Mouse (Mus musculus) MEL (cell line): ENCODE measurements around the gene Chst1. TPM values are rescaled to one million over a fixed set of nuclear protein-coding genes. Genes with fewer than 3 reads are reported as not detected.

Experiments
- DNase-seq: peaks from one replicate; pipeline ENCODE4 v3.0.0; 2011; ENCODE audit warnings: low read depth, low spot score
- H3K27ac ChIP-seq: 2 replicates; pipeline ENCODE4 v1.5.1; 2012; ENCODE audit warnings: low read depth, mild to moderate bottlenecking, control low read depth, low read length, moderate library complexity; ENCODE audit not compliant: control insufficient read depth
- H3K27me3 ChIP-seq, 2 experiments: fragments of 150-350 bp in 1 of 2; sonication (generic) in 1 of 2; 2 replicates each; pipeline ENCODE4 v1.6.1; 2012; ENCODE audit warnings: low read length in 2 of 2, mild to moderate bottlenecking in 2 of 2, improper control_type of control experiment in 1 of 2, moderate library complexity in 1 of 2; ENCODE audit not compliant: insufficient read depth in 2 of 2, control insufficient read depth in 1 of 2
- H3K36me3 ChIP-seq, 2 experiments: 2 replicates each; pipeline ENCODE4 v1.6.1; 2012 to 2014; ENCODE audit warnings: low read length in 2 of 2, improper control_type of control experiment in 1 of 2, inconsistent platforms in 1 of 2, mild to moderate bottlenecking in 1 of 2; ENCODE audit not compliant: insufficient read depth in 2 of 2, control insufficient read depth in 1 of 2
- H3K4me1 ChIP-seq, 2 experiments: fragments of 150-350 bp in 1 of 2; sonication (generic) in 1 of 2; 2 replicates each; pipeline ENCODE4 v1.6.1; 2012; ENCODE audit warnings: low read length in 2 of 2, improper control_type of control experiment in 1 of 2, mild to moderate bottlenecking in 1 of 2; ENCODE audit not compliant: insufficient read depth in 2 of 2, control insufficient read depth in 1 of 2
- H3K4me3 ChIP-seq, 2 experiments: fragments of 150-350 bp in 1 of 2; sonication (generic) in 1 of 2; 2 replicates each; pipeline ENCODE4 v1.5.1; 2012; ENCODE audit warnings: low read depth in 2 of 2, low read length in 2 of 2, mild to moderate bottlenecking in 2 of 2, moderate library complexity in 2 of 2, control low read depth in 1 of 2, improper control_type of control experiment in 1 of 2; ENCODE audit not compliant: control insufficient read depth in 1 of 2, insufficient read depth in 1 of 2
- H3K79me2 ChIP-seq: 2 replicates; pipeline ENCODE4 v1.6.1; 2012; ENCODE audit warnings: mild to moderate bottlenecking, low read length, moderate library complexity; ENCODE audit not compliant: control insufficient read depth, poor library complexity, insufficient read depth
- H3K9ac ChIP-seq: 2 replicates; pipeline ENCODE4 v1.6.1; 2012; ENCODE audit warnings: low read depth, mild to moderate bottlenecking, control low read depth, low read length, moderate library complexity; ENCODE audit not compliant: control insufficient read depth, poor library complexity, severe bottlenecking
- H3K9me3 ChIP-seq: fragments of 150-350 bp; sonication (generic); replicated peaks from 2 replicates; pipeline ENCODE4 v1.6.1; 2012; ENCODE audit warnings: mild to moderate bottlenecking, low read length, improper control_type of control experiment, moderate library complexity; ENCODE audit not compliant: insufficient read depth
- BHLHE40 ChIP-seq: IDR thresholded peaks from 2 replicates; pipeline ENCODE4 v1.6.1; 2012; ENCODE audit warnings: low read depth, mild to moderate bottlenecking, inconsistent platforms, low read length, improper control_type of control experiment, borderline replicate concordance
- CHD1 ChIP-seq: IDR thresholded peaks from 2 replicates; pipeline ENCODE4 v1.6.1; 2012; ENCODE audit warnings: low read depth, mild to moderate bottlenecking, inconsistent platforms, low read length, improper control_type of control experiment
- ELF1 ChIP-seq: IDR thresholded peaks from 2 replicates; pipeline ENCODE4 v1.6.1; 2014; ENCODE audit warnings: low read depth, mild to moderate bottlenecking, inconsistent platforms, low read length, improper control_type of control experiment, moderate library complexity
- EP300 ChIP-seq, 2 experiments: IDR thresholded peaks; 2 replicates each; pipeline ENCODE4 v1.6.1; 2011; ENCODE audit warnings: improper control_type of control experiment in 2 of 2, low read length in 2 of 2, low read depth in 1 of 2, mild to moderate bottlenecking in 1 of 2
- ETS1 ChIP-seq: IDR thresholded peaks from 2 replicates; pipeline ENCODE4 v1.6.1; 2012; ENCODE audit warnings: low read depth, mild to moderate bottlenecking, inconsistent platforms, low read length, improper control_type of control experiment, moderate library complexity
- GATA1 ChIP-seq: IDR thresholded peaks from 2 replicates; pipeline ENCODE4 v1.6.1; 2011; ENCODE audit warnings: low read depth, low read length, improper control_type of control experiment
- HCFC1 ChIP-seq: IDR thresholded peaks from 2 replicates; pipeline ENCODE4 v1.6.1; 2012; ENCODE audit warnings: low read depth, mild to moderate bottlenecking, inconsistent platforms, low read length, improper control_type of control experiment, moderate library complexity
- KAT2A ChIP-seq: conservative IDR thresholded peaks from 2 replicates; pipeline ENCODE4 v1.6.1; 2012; ENCODE audit warnings: low read depth, low read length, improper control_type of control experiment, inconsistent platforms
- MAFK ChIP-seq: IDR thresholded peaks from 2 replicates; pipeline ENCODE4 v1.6.1; 2011; ENCODE audit warnings: low read depth, mild to moderate bottlenecking, low read length, improper control_type of control experiment, borderline replicate concordance
- MAX ChIP-seq: IDR thresholded peaks from 2 replicates; pipeline ENCODE4 v1.6.1; 2011; ENCODE audit warnings: low read length, improper control_type of control experiment
- MAZ ChIP-seq: IDR thresholded peaks from 2 replicates; pipeline ENCODE4 v1.6.1; 2012; ENCODE audit warnings: low read depth, mild to moderate bottlenecking, inconsistent platforms, low read length, improper control_type of control experiment
- MYB ChIP-seq: IDR thresholded peaks from 2 replicates; pipeline ENCODE4 v1.6.1; 2011; ENCODE audit warnings: mild to moderate bottlenecking, low read depth, low read length, improper control_type of control experiment
- NELFE ChIP-seq: IDR thresholded peaks from 2 replicates; pipeline ENCODE4 v1.6.1; 2011; ENCODE audit warnings: low read depth, low read length, improper control_type of control experiment
- POLR2AphosphoS2 ChIP-seq: IDR thresholded peaks from 2 replicates; pipeline ENCODE4 v1.6.1; 2011; ENCODE audit warnings: low read length, improper control_type of control experiment
- POLR2AphosphoS5 ChIP-seq: IDR thresholded peaks from 2 replicates; pipeline ENCODE4 v1.6.1; 2012; ENCODE audit warnings: low read depth, borderline replicate concordance, mild to moderate bottlenecking, inconsistent platforms, low read length, moderate library complexity, mixed read lengths
- SIN3A ChIP-seq: IDR thresholded peaks from 2 replicates; pipeline ENCODE4 v1.6.1; 2012; ENCODE audit warnings: low read length, improper control_type of control experiment, inconsistent platforms
- TAL1 ChIP-seq: IDR thresholded peaks from 2 replicates; pipeline ENCODE4 v1.6.1; 2012; ENCODE audit warnings: mild to moderate bottlenecking, inconsistent platforms, low read length, moderate library complexity, mixed read lengths
- TCF12 ChIP-seq: IDR thresholded peaks from 2 replicates; pipeline ENCODE4 v1.6.1; 2014; ENCODE audit warnings: low read depth, mild to moderate bottlenecking, inconsistent platforms, low read length, improper control_type of control experiment, moderate library complexity
- USF1 ChIP-seq: IDR thresholded peaks from 2 replicates; pipeline ENCODE4 v1.6.1; 2014; ENCODE audit warnings: low read depth, mild to moderate bottlenecking, inconsistent platforms, low read length, improper control_type of control experiment, moderate library complexity
- ZKSCAN1 ChIP-seq: IDR thresholded peaks from 2 replicates; pipeline ENCODE4 v1.6.1; 2012; ENCODE audit warnings: low read depth, mild to moderate bottlenecking, inconsistent platforms, low read length, improper control_type of control experiment, moderate library complexity
- ZNF384 ChIP-seq: IDR thresholded peaks from 2 replicates; pipeline ENCODE4 v1.6.1; 2012; ENCODE audit warnings: low read depth, mild to moderate bottlenecking, inconsistent platforms, low read length, improper control_type of control experiment
- polyA plus RNA-seq, 2 experiments: library from polyadenylated mRNA; stranded (reverse) in 1 of 2; unstranded in 1 of 2; fragments of >175 nt in 1 of 2; fragments of >200 nt in 1 of 2; gene quantifications; 2 replicates each; pipeline versions ENCODE4 v1.2.1 to v1.2.4; 2012; ENCODE audit warnings: low replicate concordance in 2 of 2, low read depth in 1 of 2; ENCODE audit not compliant: insufficient read length in 2 of 2, insufficient read depth in 1 of 2, missing spikeins in 1 of 2
- total RNA-seq: library from RNA; depleted of rRNA; stranded (reverse); fragments of 300-350 nt; gene quantifications from 2 replicates; pipeline ENCODE4 v1.2.3, GENCODE M21; 2012

Chst1 gene
- total and polyA plus RNA-seq, 3 experiments = 0.14 to 0.35 TPM; not detected in 1

GRCm38 (mm10) chr2:92658293-92659150 is 59.0 kb downstream of the Chst1 start:
- TF ChIP-seq MAZ (no peak), HCFC1 (no peak), CHD1 (no peak), POLR2AphosphoS2 (no peak), MAFK (peak; percentile 74), ZKSCAN1 (no peak)
- Histone ChIP-seq H3K36me3 (peaks cover 0 to 18% of the 10 kb centered on the region in 2 experiments; a peak in 2 of 4 replicates), H3K4me1 (peaks cover 20 to 23% of the 10 kb centered on the region in 2 experiments), H3K79me2 (no peaks in the 10 kb centered on the region), H3K9me3 (no peaks in the 10 kb centered on the region), H3K27ac (no peak overlapping the region), H3K9ac (no peak overlapping the region), H3K27me3 (no peaks in the 10 kb centered on the region), H3K4me3 (no peak overlapping the region)
- no peak for DNase-seq

DNA sequence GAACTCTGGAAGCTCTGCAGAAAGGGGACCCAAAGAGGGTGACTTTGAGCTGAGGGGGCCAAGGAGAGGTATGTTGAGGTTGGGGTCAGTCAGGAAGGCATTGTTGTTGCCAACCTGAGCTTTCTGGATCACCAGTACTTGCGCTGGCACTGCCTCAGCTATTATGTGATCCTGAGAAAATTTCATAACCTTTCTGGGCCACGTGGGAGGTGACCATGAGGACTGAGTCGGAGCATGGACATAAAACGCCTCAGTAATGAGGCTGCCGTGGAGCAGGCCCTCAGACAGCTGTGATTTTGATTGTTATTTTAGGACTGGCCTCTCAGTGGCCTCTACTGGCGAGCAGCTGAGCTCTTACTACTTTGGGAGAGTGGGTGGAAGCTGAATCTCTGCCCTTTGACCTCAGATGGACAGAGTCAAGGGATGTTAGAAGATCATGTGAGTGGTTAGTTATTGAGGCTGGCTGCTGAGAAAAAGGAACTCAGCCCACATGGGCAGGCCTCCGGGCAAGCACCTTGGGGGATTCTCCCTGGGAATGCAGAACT is 60.1 kb downstream of the Chst1 start:
- Histone ChIP-seq H3K79me2 (no peaks in the 10 kb centered on the region), H3K4me1 (peaks cover 21 to 22% of the 10 kb centered on the region in 2 experiments), H3K27ac (no peak overlapping the region), H3K27me3 (no peaks in the 10 kb centered on the region), H3K36me3 (peaks cover 0 to 18% of the 10 kb centered on the region in 2 experiments; a peak in 2 of 4 replicates), H3K4me3 (no peak overlapping the region), H3K9ac (no peak overlapping the region), H3K9me3 (no peaks in the 10 kb centered on the region)
- TF ChIP-seq TCF12 = no peak
- TF ChIP-seq MAX = no peak
- TF ChIP-seq EP300 (IDR thresholded peaks at IDR 0.05; ENCODE audit: low read depth in 1 of 2, low read length in 2 of 2) = no peak
- no peak for DNase-seq

DNA sequence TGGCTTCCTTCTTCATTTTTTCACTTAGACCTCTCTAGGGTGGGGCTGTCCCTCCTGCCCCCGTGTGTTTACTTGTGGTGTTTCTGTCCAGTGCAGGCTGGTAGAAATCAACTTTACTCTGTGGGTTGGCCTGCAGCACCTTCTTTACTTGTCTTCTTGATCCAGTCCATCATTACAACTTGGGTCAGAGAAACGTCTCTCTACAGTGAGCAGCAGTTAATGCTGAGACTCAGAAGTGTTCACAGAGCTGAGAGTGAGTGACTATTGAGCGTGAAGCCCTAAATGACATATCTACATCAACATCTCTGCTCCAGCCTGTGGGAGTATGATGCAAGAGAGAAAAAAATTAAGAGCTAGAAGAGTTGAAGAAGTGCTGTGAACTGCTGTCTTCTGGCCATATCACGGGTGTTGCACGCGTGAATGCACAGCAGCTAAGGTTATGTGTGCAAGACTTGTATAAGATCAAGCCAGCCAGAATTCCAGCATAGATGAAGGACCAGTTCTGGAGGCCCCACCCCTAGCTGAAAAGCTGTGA is 63.1 kb downstream of the Chst1 start:
- DNase-seq = peak; percentile 74
- Histone ChIP-seq H3K9ac (peak overlapping the region; percentile 56), H3K4me1 (peaks cover 44 to 46% of the 10 kb centered on the region in 2 experiments), H3K79me2 (no peaks in the 10 kb centered on the region), H3K9me3 (no peaks in the 10 kb centered on the region), H3K4me3 (peak overlapping the region in 1 of 2 experiments; percentile 34; a peak in 1 of 4 replicates), H3K27ac (peak overlapping the region; percentile 92), H3K36me3 (peaks cover 0 to 32% of the 10 kb centered on the region in 2 experiments; a peak in 2 of 4 replicates), H3K27me3 (no peaks in the 10 kb centered on the region)
- TF ChIP-seq BHLHE40 = peak; percentile 48; the same call in 1 of the 2 replicates
- peak; percentile 73 for TF ChIP-seq SIN3A
- no peak for TF ChIP-seq POLR2AphosphoS5
- peak; percentile 87 for TF ChIP-seq ZNF384
- TF ChIP-seq GATA1 = peak; percentile 59
- TF ChIP-seq ETS1 = peak; percentile 89
- peak; percentile 63 to 66; a peak in 3 of 4 replicates for TF ChIP-seq EP300 (IDR thresholded peaks at IDR 0.05; ENCODE audit: low read depth in 1 of 2, low read length in 2 of 2)
- TF ChIP-seq MYB = no peak
- TF ChIP-seq KAT2A = peak; percentile 23; the same call in 1 of the 2 replicates
- no peak for TF ChIP-seq MAZ
- 0 out of 2 replicates have a peak, but pooled peaks have one; percentile 28 for TF ChIP-seq NELFE
- TF ChIP-seq TCF12 = peak; percentile 53; the same call in 1 of the 2 replicates
- peak; percentile 64; the same call in 1 of the 2 replicates for TF ChIP-seq POLR2AphosphoS2
- no peak for TF ChIP-seq TAL1
- no peak for TF ChIP-seq USF1
- no peak for TF ChIP-seq ELF1
